Mouse (Mus musculus) left cerebral cortex, adult 2 months (tissue): ENCODE data around the gene Rfc1. TPM values are rescaled to one million over a fixed set of nuclear protein-coding genes. Genes with fewer than 3 reads are reported as not detected.
"Not testable (repeated sequence)": the region's sequence is repeated elsewhere in the genome, so short reads cannot be mapped to it uniquely, and the experiment has no call there.

ENCODE experiments used
- DNase-seq, 2 experiments: peaks; one replicate each; pipeline ENCODE4 v3.0.0; 2021 to 2022; ENCODE audit warnings: low spot score in 2 of 2, mixed read lengths in 1 of 2; ENCODE audit errors: extremely low spot score in 1 of 2
- H3K27ac ChIP-seq: fragments of 200-600 bp; 2 replicates; pipeline ENCODE4 v1.8.1; 2022
- H3K4me3 ChIP-seq: fragments of 200-600 bp; 2 replicates; pipeline ENCODE4 v1.8.1; 2022
- CTCF ChIP-seq: fragments of 200-600 bp; IDR thresholded peaks from 2 replicates; pipeline ENCODE4 v1.8.1; 2022; ENCODE audit warnings: antibody characterized with exemption, mild to moderate bottlenecking, moderate library complexity
- intact Hi-C: fragments of 180-260 bp; cut with DNase I; formaldehyde crosslinking; loops from one replicate; pipeline ENCODE4 v1.15.1; 2025
- total RNA-seq, 2 experiments: library from RNA; stranded (reverse); gene quantifications; 2 replicates each; pipeline ENCODE4 v1.2.3; 2021

Gene Rfc1
- total RNA-seq, 2 experiments from 2014 or later: 27.7 to 28.0 TPM

GRCm38 (mm10) chr5:65336075-65336355 is 545 bp upstream of the Rfc1 start:
- no peak for TF ChIP-seq CTCF
- H3K27ac ChIP-seq: peak overlapping the region; percentile 74
- no peak for DNase-seq
- peak overlapping the region; percentile 100 for H3K4me3 ChIP-seq
- intact Hi-C loops: loop anchor here (5.0 kb wide), 1 partner anchor 361 kb away; the partner anchor contains the start of gene Pds5a

- no peak for TF ChIP-seq CTCF
- no peak for DNase-seq
- Histone ChIP-seq H3K27ac (no peak overlapping the region; the same call in 1 of the 2 replicates), H3K4me3 (peak overlapping the region; percentile 100)
- intact Hi-C loops: loop anchor here (1.0 to 5.0 kb wide), 2 partner anchors 57 to 363 kb away; partner anchors contain the start of genes Lias, Pds5a and Rpl9
Measured at GRCm38 (mm10) chr5:65334788-65335187, 682 bp downstream of the Rfc1 start.

GRCm38 (mm10) chr5:65329971-65330370 is 5.5 kb downstream of the Rfc1 start:
- no peak for DNase-seq
- no peak for TF ChIP-seq CTCF
- intact Hi-C loops: no loop called here
- no peak overlapping the region for H3K4me3 ChIP-seq
- H3K27ac ChIP-seq: no peak overlapping the region

- Histone ChIP-seq H3K4me3 (no peak overlapping the region; the same call in 1 of the 2 replicates), H3K27ac (no peak overlapping the region)
- TF ChIP-seq CTCF: no peak
- intact Hi-C loops: no loop called here
- DNase-seq: no peak
Measured at GRCm38 (mm10) chr5:65326212-65326611, 9.3 kb downstream of the Rfc1 start.

GRCm38 (mm10) chr5:65324758-65325355 is 10.6 kb downstream of the Rfc1 start:
- Histone ChIP-seq H3K4me3 (no peak overlapping the region), H3K27ac (no peak overlapping the region)
- TF ChIP-seq CTCF: no peak
- no peak for DNase-seq
- intact Hi-C loops: no loop called here

- H3K27ac ChIP-seq: no peak overlapping the region
- no peak overlapping the region for H3K4me3 ChIP-seq
- no peak for DNase-seq
- no peak for TF ChIP-seq CTCF
- intact Hi-C loops: no loop called here
Measured at GRCm38 (mm10) chr5:65324271-65324670, 11.2 kb downstream of the Rfc1 start.

- H3K4me3 ChIP-seq: no peak overlapping the region
- no peak overlapping the region for H3K27ac ChIP-seq
- intact Hi-C loops: no loop called here
- no peak for DNase-seq
- no peak for TF ChIP-seq CTCF
Measured at GRCm38 (mm10) chr5:65322165-65322564, 13.3 kb downstream of the Rfc1 start.

GRCm38 (mm10) chr5:65319176-65319575 is 16.3 kb downstream of the Rfc1 start:
- Histone ChIP-seq H3K27ac (no peak overlapping the region), H3K4me3 (no peak overlapping the region)
- DNase-seq: no peak
- intact Hi-C loops: no loop called here
- TF ChIP-seq CTCF: no peak

- DNase-seq: no peak
- intact Hi-C loops: no loop called here
- H3K27ac ChIP-seq: no peak overlapping the region
- no peak for TF ChIP-seq CTCF
- no peak overlapping the region for H3K4me3 ChIP-seq
Measured at GRCm38 (mm10) chr5:65308866-65309265, 26.6 kb downstream of the Rfc1 start.

- no peak for TF ChIP-seq CTCF
- no peak for DNase-seq
- intact Hi-C loops: no loop called here
Measured at GRCm38 (mm10) chr5:65308208-65308607, 27.3 kb downstream of the Rfc1 start.

GRCm38 (mm10) chr5:65305516-65305915 is 30.0 kb downstream of the Rfc1 start:
- DNase-seq: no peak
- no peak for TF ChIP-seq CTCF
- no peak overlapping the region for H3K4me3 ChIP-seq
- peak overlapping the region; percentile 24; the same call in 1 of the 2 replicates for H3K27ac ChIP-seq
- intact Hi-C loops: no loop called here

More at GRCm38 (mm10) chr5:65308208-65308607, 27.3 kb downstream of the Rfc1 start:
- Histone ChIP-seq H3K27ac (no peak overlapping the region), H3K4me3 (no peak overlapping the region)

GRCm38 (mm10) chr5:65300121-65300520 is 35.3 kb downstream of the Rfc1 start:
- no peak overlapping the region for H3K27ac ChIP-seq
- intact Hi-C loops: no loop called here
- TF ChIP-seq CTCF: no peak

GRCm38 (mm10) chr5:65299623-65300022 is 35.8 kb downstream of the Rfc1 start:
- H3K4me3 ChIP-seq: not testable (repeated sequence)

More at GRCm38 (mm10) chr5:65300121-65300520, 35.3 kb downstream of the Rfc1 start:
- no peak for DNase-seq
- H3K4me3 ChIP-seq: no peak overlapping the region

More at GRCm38 (mm10) chr5:65299623-65300022, 35.8 kb downstream of the Rfc1 start:
- DNase-seq, H3K27ac ChIP-seq, intact Hi-C loops: not testable (repeated sequence)
